Mouse (Mus musculus) G1E-ER4 (cell line): Measurements from ENCODE around the gene Zbtb34. TPM values are rescaled to one million over a fixed set of nuclear protein-coding genes. Genes with fewer than 3 reads are reported as not detected.

Experiments used
- GATA1 ChIP-seq: IDR thresholded peaks from one replicate; pipeline ENCODE4 v1.8.0; 2012; ENCODE audit warnings: low read length, inconsistent platforms
- polyA plus RNA-seq: library from polyadenylated mRNA; stranded (reverse); fragments of >175 nt; gene quantifications from 2 replicates; pipeline ENCODE4 v1.2.3, GENCODE M21; 2012

Gene Zbtb34
- polyA plus RNA-seq: 4.8 and 5.8 TPM in 2 replicates

DNA sequence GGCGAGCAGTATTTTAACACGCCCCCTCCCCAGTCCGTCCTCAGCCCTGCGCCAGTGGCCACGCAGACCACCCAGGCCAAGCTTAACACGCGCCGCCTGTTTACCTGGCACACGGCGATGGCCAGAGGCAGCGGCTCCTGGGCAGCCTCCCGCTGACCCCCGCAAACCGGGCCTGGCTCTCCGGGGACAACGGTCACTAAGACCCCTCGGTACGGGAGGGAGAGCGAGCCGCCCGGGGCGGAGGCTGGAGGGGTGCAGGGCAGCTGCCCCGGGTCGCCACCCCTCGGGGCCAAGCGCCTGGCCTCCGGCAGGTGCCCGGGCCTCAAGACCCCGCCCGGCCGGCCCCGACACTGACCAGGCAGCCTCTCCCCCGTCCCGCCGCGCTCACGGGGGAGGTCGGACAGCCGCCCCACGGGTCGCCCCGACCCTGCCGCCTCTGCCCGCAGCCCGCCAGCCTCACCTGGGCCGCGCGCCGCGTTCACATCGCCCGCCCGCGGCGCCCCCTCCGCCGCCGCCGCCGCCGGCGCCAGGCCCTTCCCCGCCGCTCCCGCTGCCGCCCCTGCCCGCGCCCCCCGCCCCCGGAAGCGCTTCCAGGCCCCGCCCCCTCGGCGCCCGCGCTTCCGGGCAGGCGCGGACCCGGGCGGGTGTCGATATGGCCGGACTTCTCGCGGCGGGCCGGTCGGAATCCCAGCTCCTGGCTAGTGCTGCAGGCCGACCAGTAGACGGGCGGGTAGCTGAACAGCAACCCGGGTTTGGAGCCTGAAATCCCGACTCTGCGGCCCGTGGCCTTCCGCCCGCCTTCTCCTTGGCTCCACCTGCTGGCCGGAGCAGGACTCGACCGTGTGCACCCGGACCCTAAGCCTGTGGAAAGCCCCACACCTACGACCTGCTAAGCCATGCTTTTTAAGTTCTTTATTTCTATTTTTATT, at the start of gene Zbtb34:
Zbtb34 (minus strand) TSS at position 554 of the 929 bp plus-strand sequence.
- no peak for TF ChIP-seq GATA1

- no peak for TF ChIP-seq GATA1
Observed at GRCm38 (mm10) chr2:33477961-33478755, 47.0 kb upstream of the Zbtb34 start.

DNA sequence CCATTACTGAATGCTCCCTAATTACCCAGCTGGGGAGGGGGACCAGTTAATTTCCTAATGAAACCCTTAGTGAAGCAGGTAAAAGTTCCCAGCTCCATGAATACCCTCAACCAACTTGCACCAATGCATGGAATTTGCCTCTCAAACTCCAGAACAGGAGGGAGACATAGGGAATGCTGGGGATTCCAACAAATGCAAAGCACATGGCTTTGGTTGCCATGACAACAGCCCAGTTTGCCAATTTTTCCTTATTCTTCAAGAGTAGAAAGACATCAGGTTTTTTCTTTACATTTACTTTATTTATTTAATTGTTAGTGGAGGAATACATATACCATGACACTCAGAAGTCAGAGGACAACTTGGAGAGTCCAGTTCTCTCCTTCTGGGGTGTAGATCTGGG, 44.8 kb upstream of the Zbtb34 start:
- TF ChIP-seq GATA1: no peak

DNA sequence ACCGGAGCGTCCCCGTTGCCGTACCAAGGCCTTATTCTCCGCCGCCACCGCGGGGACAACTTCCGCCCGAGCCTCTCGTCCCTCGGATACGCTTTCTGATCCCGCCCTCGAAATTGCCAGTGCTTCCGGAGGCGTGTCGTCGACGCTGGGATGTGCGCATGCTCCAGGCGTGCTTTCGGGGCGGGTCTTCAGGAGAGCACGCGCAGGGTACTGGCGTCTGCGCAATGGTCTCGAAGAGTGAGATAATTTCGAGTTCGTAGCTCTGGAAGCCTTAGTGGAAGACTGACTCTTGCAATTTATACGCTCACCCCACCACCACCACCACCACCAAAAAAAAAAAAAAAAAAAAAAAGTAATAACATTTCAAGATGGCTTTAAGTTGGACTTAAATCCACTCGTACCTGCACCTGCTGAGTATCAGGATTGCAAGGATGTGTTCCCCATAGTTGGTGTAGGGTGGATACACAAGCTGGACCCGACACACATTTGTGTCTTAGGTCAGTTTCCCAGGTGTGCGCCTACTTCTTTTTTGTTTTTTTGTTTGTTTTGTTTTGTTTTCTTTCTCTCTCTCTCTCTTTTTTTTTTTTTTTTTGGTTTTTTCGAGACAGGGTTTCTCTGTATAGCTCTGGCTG, 37.5 kb upstream of the Zbtb34 start, which contains the start of gene Zbtb43:
Zbtb43 (minus strand) TSS at position 94 of the 632 bp plus-strand sequence.
- TF ChIP-seq GATA1: no peak

- TF ChIP-seq GATA1: no peak
Observed at GRCm38 (mm10) chr2:33467546-33468465, 36.7 kb upstream of the Zbtb34 start.

GRCm38 (mm10) chr2:33465966-33466365, 34.8 kb upstream of the Zbtb34 start:
- no peak for TF ChIP-seq GATA1

- TF ChIP-seq GATA1: no peak
Observed at GRCm38 (mm10) chr2:33465215-33465614, 34.1 kb upstream of the Zbtb34 start.

GRCm38 (mm10) chr2:33462066-33462465, 30.9 kb upstream of the Zbtb34 start:
- no peak for TF ChIP-seq GATA1

- TF ChIP-seq GATA1: no peak
Observed at GRCm38 (mm10) chr2:33461066-33461465, 29.9 kb upstream of the Zbtb34 start.

- peak; percentile 29 for TF ChIP-seq GATA1
Observed at GRCm38 (mm10) chr2:33459660-33460059, 28.5 kb upstream of the Zbtb34 start.

GRCm38 (mm10) chr2:33456696-33457095, 25.6 kb upstream of the Zbtb34 start:
- no peak for TF ChIP-seq GATA1

DNA sequence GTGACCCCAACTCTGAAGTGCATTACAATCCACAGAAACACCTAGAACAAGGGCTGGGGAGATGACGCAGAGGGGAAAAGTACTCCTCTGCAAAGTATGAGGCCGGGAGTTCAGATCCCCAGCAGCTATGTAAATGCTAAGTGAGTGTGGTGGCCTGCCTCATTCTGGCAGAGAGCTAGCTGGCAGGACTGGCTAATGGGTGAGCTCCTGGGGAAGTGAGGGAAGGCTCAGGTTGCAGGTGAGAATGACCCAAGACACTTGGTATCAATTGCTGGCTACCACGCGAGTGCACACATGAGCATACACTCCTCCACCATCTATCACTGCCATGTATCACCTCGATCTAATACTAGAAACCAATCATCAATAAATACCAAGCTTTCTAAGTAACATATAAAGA, 25.1 kb upstream of the Zbtb34 start:
- TF ChIP-seq GATA1: no peak

DNA sequence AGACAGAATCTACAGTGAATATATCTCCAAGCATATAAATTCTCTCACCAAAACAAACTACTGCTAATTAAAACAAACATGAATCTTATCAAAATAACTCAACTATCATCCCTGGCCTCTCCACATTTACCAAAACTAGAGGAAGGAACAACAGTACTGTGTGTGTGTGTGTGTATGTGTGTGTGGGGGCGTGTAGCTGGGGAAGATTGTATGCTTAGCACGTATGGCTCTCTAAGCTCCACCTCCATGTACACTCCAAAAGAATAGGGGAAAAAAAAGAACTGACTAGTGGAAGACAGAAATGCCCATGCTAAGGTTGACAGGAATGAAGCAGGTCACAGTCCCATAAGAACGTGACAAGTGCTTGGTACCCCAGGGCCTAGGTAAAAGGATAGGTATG, 24.2 kb upstream of the Zbtb34 start:
- no peak for TF ChIP-seq GATA1

DNA sequence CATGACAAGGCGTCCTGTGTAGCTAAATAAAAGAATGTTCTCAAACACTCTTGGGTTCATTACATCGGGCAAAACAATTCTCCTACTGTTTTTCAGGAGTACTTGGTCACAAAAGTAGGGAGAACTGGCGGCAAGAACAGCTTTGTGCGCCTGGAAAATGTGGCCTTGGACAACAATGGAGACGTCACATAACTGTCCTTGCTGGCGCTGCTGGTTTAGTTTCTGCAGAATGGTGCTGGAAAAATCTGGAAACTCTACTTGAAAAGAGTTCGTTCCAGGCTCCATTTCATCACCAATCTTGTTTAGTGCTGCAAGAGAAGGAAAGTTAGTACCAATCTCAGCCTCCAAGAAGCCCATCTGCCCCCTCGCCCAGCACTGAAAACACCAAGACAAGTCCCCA, 23.7 kb upstream of the Zbtb34 start:
- no peak for TF ChIP-seq GATA1

DNA sequence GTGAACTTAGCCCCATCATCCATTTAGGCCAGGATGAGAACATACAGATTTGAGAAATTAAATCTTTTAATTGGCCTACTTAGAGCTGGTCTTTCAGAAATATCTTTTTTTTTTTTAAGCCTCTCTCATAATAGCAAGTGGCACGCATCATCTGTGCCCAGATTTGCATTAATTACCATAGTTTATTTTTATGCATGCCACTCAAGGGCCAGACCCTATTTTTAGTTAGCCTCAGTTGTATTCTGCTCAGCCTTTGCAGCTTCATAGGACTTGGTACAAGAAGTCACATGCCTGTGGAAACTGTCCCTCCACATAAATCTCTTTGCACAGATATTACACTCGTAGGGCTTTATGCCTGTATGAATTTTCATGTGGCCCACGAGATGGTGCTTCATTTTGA, 22.4 kb upstream of the Zbtb34 start:
- no peak for TF ChIP-seq GATA1
